Mouse (Mus musculus): Measurements from ENCODE around the gene Slfn8. TPM values are rescaled to one million over a fixed set of nuclear protein-coding genes. Genes with fewer than 3 reads are reported as not detected.
A peak's percentile ranks its signal among the peaks of the same experiment; 100 is the strongest.
"Not testable (repeated sequence)": the region's sequence is repeated elsewhere in the genome, so short reads cannot be mapped to it uniquely, and the experiment has no call there.

Slfn8 gene
- polyA plus RNA-seq, 1 experiment from 2014 or later, result 0.28 TPM

- Histone ChIP-seq H3K27ac (ENCODE audit: low read depth, low read length) (no peak overlapping the region), H3K4me2 (replicated peaks; ENCODE audit: low read depth, low read length) (no peak overlapping the region)
- WGBS, result 85% methylated on average over 5 of the region's 5 CpGs
Measured at GRCm38 (mm10) chr11:83060412-83061020, 39.9 kb upstream of the Slfn8 start.

GRCm38 (mm10) chr11:83057863-83058262, 37.3 kb upstream of the Slfn8 start:
- ATAC-seq (ENCODE audit: low FRiP score), result no peak
- Histone ChIP-seq H3K27ac (ENCODE audit: low read depth, low read length) (no peak overlapping the region), H3K4me1 (replicated peaks; ENCODE audit: control insufficient read depth, insufficient read depth, low read length) (no peaks in the 10 kb centered on the region), H3K36me3 (ENCODE audit: control insufficient read depth, insufficient read depth, low read length) (no peaks in the 10 kb centered on the region), H3K9me3 (ENCODE audit: control insufficient read depth, low read length) (no peaks in the 10 kb centered on the region), H3K4me2 (replicated peaks; ENCODE audit: low read depth, low read length) (no peak overlapping the region), H3K4me3 (ENCODE audit: low read depth, low read length) (no peak overlapping the region), H3K9ac (ENCODE audit: low read depth, low read length) (no peak overlapping the region), H3K27me3 (ENCODE audit: control insufficient read depth, insufficient read depth, low read length) (no peaks in the 10 kb centered on the region)
- WGBS, result 8% methylated on average over 5 of the region's 5 CpGs
- DNase-seq (ENCODE audit: low spot score), result peak; percentile 69

More at GRCm38 (mm10) chr11:83060412-83061020, 39.9 kb upstream of the Slfn8 start:
- Histone ChIP-seq H3K4me3 (ENCODE audit: low read depth, low read length) (no peak overlapping the region), H3K27me3 (ENCODE audit: control insufficient read depth, insufficient read depth, low read length) (no peaks in the 10 kb centered on the region), H3K36me3 (ENCODE audit: control insufficient read depth, insufficient read depth, low read length) (no peaks in the 10 kb centered on the region), H3K4me1 (replicated peaks; ENCODE audit: control insufficient read depth, insufficient read depth, low read length) (no peaks in the 10 kb centered on the region), H3K9ac (ENCODE audit: low read depth, low read length) (no peak overlapping the region), H3K9me3 (ENCODE audit: control insufficient read depth, low read length) (no peaks in the 10 kb centered on the region)
- DNase-seq (ENCODE audit: low spot score) (no peak), ATAC-seq (ENCODE audit: low FRiP score) (no peak)

GRCm38 (mm10) chr11:83045642-83046041, 25.0 kb upstream of the Slfn8 start:
- H3K4me1 ChIP-seq (replicated peaks; ENCODE audit: control insufficient read depth, insufficient read depth, low read length), result no peaks in the 10 kb centered on the region
- no peak overlapping the region for H3K27ac ChIP-seq (ENCODE audit: low read depth, low read length)
- no peaks in the 10 kb centered on the region for H3K27me3 ChIP-seq (ENCODE audit: control insufficient read depth, insufficient read depth, low read length)
- H3K9me3 ChIP-seq (ENCODE audit: control insufficient read depth, low read length), result no peaks in the 10 kb centered on the region
- ATAC-seq (ENCODE audit: low FRiP score) (no peak), DNase-seq (ENCODE audit: low spot score) (no peak)
- H3K36me3 ChIP-seq (ENCODE audit: control insufficient read depth, insufficient read depth, low read length), result no peaks in the 10 kb centered on the region
- no peak overlapping the region for H3K4me3 ChIP-seq (ENCODE audit: low read depth, low read length)
- WGBS, result 89% methylated on average over 3 of the region's 3 CpGs
- no peak overlapping the region for H3K9ac ChIP-seq (ENCODE audit: low read depth, low read length)
- H3K4me2 ChIP-seq (replicated peaks; ENCODE audit: low read depth, low read length), result no peak overlapping the region

GRCm38 (mm10) chr11:83043891-83044290, 23.3 kb upstream of the Slfn8 start:
- 83% methylated on average over 4 of the region's 4 CpGs for WGBS

GRCm38 (mm10) chr11:83041000-83041399, 20.4 kb upstream of the Slfn8 start:
- ATAC-seq (ENCODE audit: low FRiP score), result no peak
- H3K27me3 ChIP-seq (ENCODE audit: control insufficient read depth, insufficient read depth, low read length), result no peaks in the 10 kb centered on the region
- no peaks in the 10 kb centered on the region for H3K9me3 ChIP-seq (ENCODE audit: control insufficient read depth, low read length)
- no peak overlapping the region for H3K4me2 ChIP-seq (replicated peaks; ENCODE audit: low read depth, low read length)
- H3K4me3 ChIP-seq (ENCODE audit: low read depth, low read length), result no peak overlapping the region
- no peaks in the 10 kb centered on the region for H3K4me1 ChIP-seq (replicated peaks; ENCODE audit: control insufficient read depth, insufficient read depth, low read length)
- no peaks in the 10 kb centered on the region for H3K36me3 ChIP-seq (ENCODE audit: control insufficient read depth, insufficient read depth, low read length)
- H3K9ac ChIP-seq (ENCODE audit: low read depth, low read length), result no peak overlapping the region
- no peak for DNase-seq (ENCODE audit: low spot score)
- no peak overlapping the region for H3K27ac ChIP-seq (ENCODE audit: low read depth, low read length)

More at GRCm38 (mm10) chr11:83043891-83044290, 23.3 kb upstream of the Slfn8 start:
- H3K9ac ChIP-seq (ENCODE audit: low read depth, low read length), result no peak overlapping the region
- no peaks in the 10 kb centered on the region for H3K9me3 ChIP-seq (ENCODE audit: control insufficient read depth, low read length)
- no peaks in the 10 kb centered on the region for H3K4me1 ChIP-seq (replicated peaks; ENCODE audit: control insufficient read depth, insufficient read depth, low read length)
- no peak overlapping the region for H3K4me2 ChIP-seq (replicated peaks; ENCODE audit: low read depth, low read length)
- H3K4me3 ChIP-seq (ENCODE audit: low read depth, low read length), result no peak overlapping the region
- DNase-seq (ENCODE audit: low spot score), result no peak
- no peaks in the 10 kb centered on the region for H3K27me3 ChIP-seq (ENCODE audit: control insufficient read depth, insufficient read depth, low read length)
- H3K27ac ChIP-seq (ENCODE audit: low read depth, low read length), result no peak overlapping the region
- no peaks in the 10 kb centered on the region for H3K36me3 ChIP-seq (ENCODE audit: control insufficient read depth, insufficient read depth, low read length)
- no peak for ATAC-seq (ENCODE audit: low FRiP score)

GRCm38 (mm10) chr11:83040325-83040724, 19.7 kb upstream of the Slfn8 start:
- ATAC-seq (ENCODE audit: low FRiP score), result no peak
- 22% methylated on average over 1 of the region's 1 CpGs for WGBS
- no peak overlapping the region for H3K27ac ChIP-seq (ENCODE audit: low read depth, low read length)
- no peaks in the 10 kb centered on the region for H3K27me3 ChIP-seq (ENCODE audit: control insufficient read depth, insufficient read depth, low read length)
- H3K4me1 ChIP-seq (replicated peaks; ENCODE audit: control insufficient read depth, insufficient read depth, low read length), result no peaks in the 10 kb centered on the region
- H3K9ac ChIP-seq (ENCODE audit: low read depth, low read length), result no peak overlapping the region
- no peaks in the 10 kb centered on the region for H3K36me3 ChIP-seq (ENCODE audit: control insufficient read depth, insufficient read depth, low read length)
- no peak overlapping the region for H3K4me3 ChIP-seq (ENCODE audit: low read depth, low read length)
- DNase-seq (ENCODE audit: low spot score), result no peak
- H3K4me2 ChIP-seq (replicated peaks; ENCODE audit: low read depth, low read length), result no peak overlapping the region
- no peaks in the 10 kb centered on the region for H3K9me3 ChIP-seq (ENCODE audit: control insufficient read depth, low read length)

- WGBS, result 17% methylated on average over 19 of the region's 19 CpGs
- H3K9me3 ChIP-seq (ENCODE audit: control insufficient read depth, low read length), result no peaks in the 10 kb centered on the region
- no peak overlapping the region for H3K27ac ChIP-seq (ENCODE audit: low read depth, low read length)
- no peak overlapping the region for H3K4me2 ChIP-seq (replicated peaks; ENCODE audit: low read depth, low read length)
- H3K4me1 ChIP-seq (replicated peaks; ENCODE audit: control insufficient read depth, insufficient read depth, low read length), result no peaks in the 10 kb centered on the region
- ATAC-seq (ENCODE audit: low FRiP score), result no peak
- peak; percentile 3 for DNase-seq (ENCODE audit: low spot score)
- no peak overlapping the region for H3K4me3 ChIP-seq (ENCODE audit: low read depth, low read length)
- H3K36me3 ChIP-seq (ENCODE audit: control insufficient read depth, insufficient read depth, low read length), result no peaks in the 10 kb centered on the region
- H3K27me3 ChIP-seq (ENCODE audit: control insufficient read depth, insufficient read depth, low read length), result no peaks in the 10 kb centered on the region
- no peak overlapping the region for H3K9ac ChIP-seq (ENCODE audit: low read depth, low read length)
Measured at GRCm38 (mm10) chr11:83039796-83040195, 19.2 kb upstream of the Slfn8 start.

GRCm38 (mm10) chr11:83039156-83039555, 18.5 kb upstream of the Slfn8 start:
- 71% methylated on average over 1 of the region's 1 CpGs for WGBS
- Histone ChIP-seq H3K36me3 (ENCODE audit: control insufficient read depth, insufficient read depth, low read length) (no peaks in the 10 kb centered on the region), H3K9me3 (ENCODE audit: control insufficient read depth, low read length) (no peaks in the 10 kb centered on the region), H3K9ac (ENCODE audit: low read depth, low read length) (no peak overlapping the region), H3K4me3 (ENCODE audit: low read depth, low read length) (no peak overlapping the region), H3K27me3 (ENCODE audit: control insufficient read depth, insufficient read depth, low read length) (no peaks in the 10 kb centered on the region), H3K4me1 (replicated peaks; ENCODE audit: control insufficient read depth, insufficient read depth, low read length) (no peaks in the 10 kb centered on the region), H3K27ac (ENCODE audit: low read depth, low read length) (no peak overlapping the region), H3K4me2 (replicated peaks; ENCODE audit: low read depth, low read length) (no peak overlapping the region)
- ATAC-seq (ENCODE audit: low FRiP score) (no peak), DNase-seq (ENCODE audit: low spot score) (no peak)

GRCm38 (mm10) chr11:83038686-83039085, 18.1 kb upstream of the Slfn8 start:
- not testable (repeated sequence) for H3K4me2 ChIP-seq (replicated peaks; ENCODE audit: low read depth, low read length); H3K27ac ChIP-seq (ENCODE audit: low read depth, low read length); H3K4me3 ChIP-seq (ENCODE audit: low read depth, low read length); H3K9me3 ChIP-seq (ENCODE audit: control insufficient read depth, low read length); DNase-seq (ENCODE audit: low spot score); H3K9ac ChIP-seq (ENCODE audit: low read depth, low read length); H3K36me3 ChIP-seq (ENCODE audit: control insufficient read depth, insufficient read depth, low read length); H3K4me1 ChIP-seq (replicated peaks; ENCODE audit: control insufficient read depth, insufficient read depth, low read length); H3K27me3 ChIP-seq (ENCODE audit: control insufficient read depth, insufficient read depth, low read length); ATAC-seq (ENCODE audit: low FRiP score)
- 86% methylated on average over 3 of the region's 3 CpGs for WGBS

All from hindbrain, embryonic 11.5 days (tissue).